ENCODE assay signal across 19 mouse cellular contexts in the genomic region with DNA sequence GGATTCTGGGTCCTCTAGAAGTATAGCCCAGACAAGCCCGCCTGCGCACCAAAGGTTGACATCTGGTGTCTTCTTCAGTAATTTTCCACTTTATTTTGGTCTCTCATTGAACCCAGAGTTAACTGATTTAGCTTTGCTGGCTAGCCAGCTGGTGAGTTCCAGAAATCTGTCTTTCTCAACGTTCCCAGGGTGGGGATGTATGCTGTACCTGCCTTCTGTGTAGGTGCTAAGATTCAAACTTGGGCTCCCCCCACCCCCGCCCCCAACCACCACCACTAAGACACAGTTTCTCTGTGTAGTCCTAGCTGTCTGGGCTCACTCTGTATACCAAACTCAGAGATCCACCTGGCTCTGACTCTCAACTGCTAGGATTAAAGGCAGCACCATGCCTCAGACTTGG.
"Had no signal": no experiment of that assay in that cellular context is flagged by ENCODE, and none has a peak within 500 bp of the region (broad histone marks: within the 10 kb centered on the region; RNA-seq: fewer than 3 reads in every experiment).

No protein-coding gene starts in this region.

- H3K4me2 ChIP-seq: liver, embryonic 13.5 days; midbrain, embryonic 12.5 days; midbrain, embryonic 15.5 days; neural tube, embryonic 12.5 days; neural tube, embryonic 15.5 days had no signal

- DNase-seq: kidney, adult 18-20 months; kidney, adult 9 months; kidney, postnatal 25 days; layer of hippocampus, postnatal 36 days; liver, embryonic 13.5 days; lung, adult 2 months; lung, postnatal 14 days; lung, postnatal 4 days; right cerebral cortex, adult 18-20 months; right cerebral cortex, postnatal 14 days; right cerebral cortex, postnatal 4 days; thymus, postnatal 25 days had no signal

- ATAC-seq: intestine, embryonic 16.5 days; midbrain, embryonic 15.5 days had no signal

- H3K36me3 ChIP-seq: midbrain, embryonic 15.5 days; neural tube, embryonic 12.5 days; neural tube, embryonic 15.5 days had no signal

- H3K27me3 ChIP-seq: liver, embryonic 13.5 days; midbrain, embryonic 12.5 days; midbrain, embryonic 15.5 days; neural tube, embryonic 12.5 days; neural tube, embryonic 15.5 days had no signal

- H3K4me3 ChIP-seq: liver, embryonic 13.5 days; midbrain, embryonic 12.5 days; midbrain, embryonic 15.5 days; neural tube, embryonic 12.5 days; neural tube, embryonic 15.5 days had no signal

- H3K4me1 ChIP-seq: liver, embryonic 13.5 days; midbrain, embryonic 12.5 days; midbrain, embryonic 15.5 days; neural tube, embryonic 12.5 days; neural tube, embryonic 15.5 days had no signal

- H3K27ac ChIP-seq: kidney, postnatal 0 days; liver, embryonic 13.5 days; midbrain, embryonic 12.5 days; midbrain, embryonic 15.5 days; neural tube, embryonic 12.5 days; neural tube, embryonic 15.5 days; stomach, postnatal 0 days had no signal

- H3K9me3 ChIP-seq: liver, embryonic 13.5 days; midbrain, embryonic 12.5 days; midbrain, embryonic 15.5 days; neural tube, embryonic 12.5 days; neural tube, embryonic 15.5 days had no signal

- H3K9ac ChIP-seq: liver, embryonic 13.5 days; midbrain, embryonic 12.5 days; midbrain, embryonic 15.5 days; neural tube, embryonic 12.5 days; neural tube, embryonic 15.5 days had no signal
